Mouse (Mus musculus): ENCODE data around the gene Epb41. TPM values are rescaled to one million over a fixed set of nuclear protein-coding genes. Genes with fewer than 3 reads are reported as not detected.

The Epb41 gene
- polyA plus RNA-seq, 1 experiment from 2014 or later = 147 TPM

DNA sequence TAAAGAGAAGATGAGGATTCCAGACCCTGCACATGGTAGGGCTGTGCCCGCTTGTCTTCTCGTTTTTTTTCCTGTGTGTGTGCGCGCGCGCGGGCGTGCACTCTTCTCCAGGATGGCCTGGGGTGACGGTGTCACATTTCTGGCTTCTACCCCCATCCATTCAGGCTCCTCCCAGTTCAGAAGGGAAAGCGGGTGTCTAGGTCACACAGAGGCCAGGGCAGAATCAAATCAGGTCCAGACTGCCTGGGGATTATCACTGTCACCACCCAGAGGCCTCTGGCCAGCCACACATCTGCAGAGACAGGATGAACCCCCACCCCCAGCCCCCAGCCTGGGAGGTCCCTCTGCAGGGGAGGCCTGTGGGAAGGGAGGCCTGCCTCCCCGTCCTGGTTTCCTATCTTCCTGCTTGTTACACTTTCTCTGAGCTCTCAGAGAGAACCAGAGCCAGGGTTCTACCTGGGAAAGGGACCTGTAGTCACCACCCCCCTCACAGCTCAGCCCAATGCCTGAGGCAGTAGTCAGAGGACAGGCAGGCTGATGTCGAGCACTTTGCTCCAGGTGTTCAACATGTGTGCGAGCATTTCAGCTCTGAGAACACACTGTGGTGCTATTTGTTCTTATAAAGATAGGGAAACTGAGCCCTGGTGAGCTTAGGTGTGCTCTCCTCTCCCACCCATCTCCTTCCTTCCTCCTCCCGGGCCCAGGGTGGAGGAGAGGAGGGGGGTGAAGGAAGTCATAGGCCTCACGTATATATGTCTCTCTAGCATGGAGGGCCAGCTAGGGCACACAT is 156.2 kb downstream of the Epb41 start:
- peak overlapping the region; percentile 71 for H3K4me2 ChIP-seq

GRCm38 (mm10) chr4:131918026-131918533 is 157.0 kb downstream of the Epb41 start:
- H3K9me3 ChIP-seq (replicated peaks) = no peaks in the 10 kb centered on the region
- H3K4me3 ChIP-seq (replicated peaks) = no peak overlapping the region
- ATAC-seq (ENCODE audit: low read depth) (no peak), DNase-seq (no peak)
- no peak overlapping the region for H3K4me2 ChIP-seq
- 67% methylated on average over 7 of the region's 7 CpGs for WGBS (ENCODE audit: insufficient replicate concordance)
- H3K27me3 ChIP-seq = peaks cover 100% of the 10 kb centered on the region
- H3K27ac ChIP-seq = no peak overlapping the region
- peaks cover 16% of the 10 kb centered on the region for H3K36me3 ChIP-seq
- peaks cover 70% of the 10 kb centered on the region for H3K4me1 ChIP-seq (replicated peaks)
- H3K9ac ChIP-seq = no peak overlapping the region

More for the DNA sequence above, 156.2 kb downstream of the Epb41 start:
- Histone ChIP-seq H3K9ac (no peak overlapping the region), H3K36me3 (peaks cover 24% of the 10 kb centered on the region), H3K27ac (no peak overlapping the region), H3K4me3 (replicated peaks) (no peak overlapping the region), H3K27me3 (peaks cover 100% of the 10 kb centered on the region), H3K4me1 (replicated peaks) (peaks cover 70% of the 10 kb centered on the region), H3K9me3 (replicated peaks) (no peaks in the 10 kb centered on the region)
- ATAC-seq (ENCODE audit: low read depth) (0 out of 2 replicates have a peak, but pooled peaks have one; percentile 16), DNase-seq (no peak)
- WGBS (ENCODE audit: insufficient replicate concordance) = 15% methylated on average over 15 of the region's 15 CpGs

GRCm38 (mm10) chr4:131917010-131917555 is 158.0 kb downstream of the Epb41 start:
- Histone ChIP-seq H3K9me3 (replicated peaks) (no peaks in the 10 kb centered on the region), H3K4me2 (no peak overlapping the region), H3K4me1 (replicated peaks) (peaks cover 63% of the 10 kb centered on the region), H3K36me3 (peaks cover 6% of the 10 kb centered on the region), H3K27me3 (peaks cover 100% of the 10 kb centered on the region), H3K27ac (no peak overlapping the region), H3K9ac (no peak overlapping the region), H3K4me3 (replicated peaks) (no peak overlapping the region)
- WGBS (ENCODE audit: insufficient replicate concordance) = 55% methylated on average over 10 of the region's 10 CpGs
- DNase-seq (no peak), ATAC-seq (ENCODE audit: low read depth) (no peak)

GRCm38 (mm10) chr4:131916425-131916824 is 158.7 kb downstream of the Epb41 start:
- peak overlapping the region; percentile 19; the same call in 1 of the 2 replicates for H3K4me2 ChIP-seq
- no peak overlapping the region for H3K9ac ChIP-seq
- peak; percentile 27 for ATAC-seq (ENCODE audit: low read depth)
- peaks cover 57% of the 10 kb centered on the region for H3K4me1 ChIP-seq (replicated peaks)
- WGBS (ENCODE audit: insufficient replicate concordance) = 4% methylated on average over 15 of the region's 15 CpGs
- H3K4me3 ChIP-seq (replicated peaks) = no peak overlapping the region; the same call in 1 of the 2 replicates
- H3K27me3 ChIP-seq = peaks cover 100% of the 10 kb centered on the region
- peak; percentile 61 for DNase-seq
- peaks cover 5% of the 10 kb centered on the region; the same call in 1 of the 2 replicates for H3K36me3 ChIP-seq
- H3K9me3 ChIP-seq (replicated peaks) = no peaks in the 10 kb centered on the region
- H3K27ac ChIP-seq = no peak overlapping the region

GRCm38 (mm10) chr4:131915821-131916328 is 159.2 kb downstream of the Epb41 start:
- H3K27ac ChIP-seq = no peak overlapping the region
- peaks cover 99% of the 10 kb centered on the region for H3K27me3 ChIP-seq
- WGBS (ENCODE audit: insufficient replicate concordance) = 36% methylated on average over 13 of the region's 13 CpGs
- H3K4me1 ChIP-seq (replicated peaks) = peaks cover 54% of the 10 kb centered on the region
- ATAC-seq (ENCODE audit: low read depth) (peak; percentile 16; the same call in 1 of the 2 replicates), DNase-seq (no peak)
- H3K4me3 ChIP-seq (replicated peaks) = 0 out of 2 replicates have a peak overlapping the region, but pooled peaks have one; percentile 6
- peak overlapping the region; percentile 19; the same call in 1 of the 2 replicates for H3K4me2 ChIP-seq
- peaks cover 3% of the 10 kb centered on the region; the same call in 1 of the 2 replicates for H3K36me3 ChIP-seq
- no peak overlapping the region for H3K9ac ChIP-seq
- H3K9me3 ChIP-seq (replicated peaks) = no peaks in the 10 kb centered on the region

DNA sequence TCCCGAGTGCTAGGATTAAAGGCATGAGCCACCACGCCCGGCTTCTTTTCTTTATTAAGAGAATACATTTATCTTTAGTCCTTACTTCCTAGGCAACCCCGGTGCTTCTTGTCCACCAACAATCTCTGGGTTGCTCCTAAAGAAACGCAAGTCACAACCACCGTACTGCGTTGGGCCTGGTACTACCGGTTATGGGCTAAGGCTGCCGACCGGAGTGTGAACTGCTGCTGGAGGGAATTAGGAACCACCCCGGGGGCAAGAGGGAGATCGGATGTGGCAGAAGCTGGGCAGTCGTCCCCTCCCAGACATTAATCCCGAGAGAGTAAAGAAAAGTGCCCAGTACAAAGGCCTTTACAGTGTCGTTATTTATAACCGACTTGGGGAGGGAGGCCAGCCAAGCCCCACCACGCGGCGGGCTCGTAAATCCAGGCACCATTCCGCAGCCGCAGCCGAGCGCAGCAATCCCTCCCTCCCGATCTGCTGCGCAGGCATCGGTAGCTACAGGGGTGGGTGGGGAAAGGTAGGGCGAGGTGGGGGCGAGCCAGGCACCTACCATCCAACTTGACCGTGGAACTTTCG is 160.1 kb downstream of the Epb41 start:
- Histone ChIP-seq H3K27ac (no peak overlapping the region), H3K4me2 (peak overlapping the region; percentile 45), H3K27me3 (peaks cover 98% of the 10 kb centered on the region), H3K36me3 (no peaks in the 10 kb centered on the region), H3K9me3 (replicated peaks) (no peaks in the 10 kb centered on the region), H3K4me3 (replicated peaks) (peak overlapping the region; percentile 6; the same call in 1 of the 2 replicates), H3K4me1 (replicated peaks) (peaks cover 52% of the 10 kb centered on the region), H3K9ac (no peak overlapping the region)
- 5% methylated on average over 31 of the region's 31 CpGs for WGBS (ENCODE audit: insufficient replicate concordance)
- DNase-seq (no peak), ATAC-seq (ENCODE audit: low read depth) (no peak)

DNA sequence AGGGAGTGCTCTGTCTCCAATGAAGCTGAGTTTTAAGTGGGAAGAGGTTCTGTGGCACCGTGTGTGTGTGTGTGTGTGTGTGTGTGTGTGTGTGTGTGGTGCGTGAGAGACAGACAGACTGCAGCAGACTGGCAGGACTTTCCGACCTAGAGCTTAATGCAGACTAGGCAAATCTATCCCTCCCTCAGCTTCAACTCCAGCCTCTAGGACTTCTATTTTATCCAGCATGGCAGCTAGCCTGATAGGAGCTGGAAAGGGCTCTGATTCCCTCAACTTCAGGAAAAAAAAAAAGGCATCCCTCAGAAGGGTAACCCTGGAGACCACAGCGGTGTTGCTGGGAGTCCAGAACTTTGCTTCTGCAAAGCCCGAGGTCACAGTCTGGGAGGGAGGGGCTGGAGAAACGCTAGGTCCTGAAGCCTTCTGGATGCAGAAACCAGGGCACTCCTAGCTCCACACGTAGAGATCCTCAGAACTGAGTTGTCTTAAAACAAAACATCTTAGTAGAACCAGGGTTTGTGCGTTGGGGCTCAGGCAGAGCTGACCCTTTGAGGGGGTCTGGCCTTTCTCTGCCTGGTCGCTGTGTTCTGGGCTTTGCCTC is 161.0 kb downstream of the Epb41 start:
- DNase-seq (no peak), ATAC-seq (ENCODE audit: low read depth) (no peak)
- H3K4me3 ChIP-seq (replicated peaks) = no peak overlapping the region
- 17% methylated on average over 9 of the region's 9 CpGs for WGBS (ENCODE audit: insufficient replicate concordance)
- no peak overlapping the region for H3K9ac ChIP-seq
- H3K4me1 ChIP-seq (replicated peaks) = peaks cover 44% of the 10 kb centered on the region
- no peak overlapping the region for H3K4me2 ChIP-seq
- H3K9me3 ChIP-seq (replicated peaks) = no peaks in the 10 kb centered on the region
- no peaks in the 10 kb centered on the region for H3K36me3 ChIP-seq
- no peak overlapping the region for H3K27ac ChIP-seq
- H3K27me3 ChIP-seq = peaks cover 94% of the 10 kb centered on the region

GRCm38 (mm10) chr4:131913526-131913925 is 161.6 kb downstream of the Epb41 start:
- WGBS (ENCODE audit: insufficient replicate concordance) = 40% methylated on average over 10 of the region's 10 CpGs
- H3K4me3 ChIP-seq (replicated peaks) = no peak overlapping the region
- H3K27me3 ChIP-seq = peaks cover 88% of the 10 kb centered on the region
- H3K9me3 ChIP-seq (replicated peaks) = no peaks in the 10 kb centered on the region
- no peaks in the 10 kb centered on the region for H3K36me3 ChIP-seq
- DNase-seq = no peak
- no peak overlapping the region for H3K4me2 ChIP-seq
- no peak for ATAC-seq (ENCODE audit: low read depth)
- no peak overlapping the region for H3K9ac ChIP-seq
- no peak overlapping the region for H3K27ac ChIP-seq
- peaks cover 38% of the 10 kb centered on the region for H3K4me1 ChIP-seq (replicated peaks)

- DNase-seq (no peak), ATAC-seq (ENCODE audit: low read depth) (no peak)
- 32% methylated on average over 5 of the region's 5 CpGs for WGBS (ENCODE audit: insufficient replicate concordance)
- no peak overlapping the region for H3K4me3 ChIP-seq (replicated peaks)
- H3K27me3 ChIP-seq = peaks cover 68% of the 10 kb centered on the region
- 0 out of 2 replicates have a peak, but pooled peaks cover 3% of the 10 kb centered on the region for H3K36me3 ChIP-seq
- no peaks in the 10 kb centered on the region; the same call in 1 of the 2 replicates for H3K9me3 ChIP-seq (replicated peaks)
- H3K27ac ChIP-seq = no peak overlapping the region
- H3K4me2 ChIP-seq = no peak overlapping the region
- H3K9ac ChIP-seq = no peak overlapping the region
- peaks cover 28% of the 10 kb centered on the region for H3K4me1 ChIP-seq (replicated peaks)
Observed at GRCm38 (mm10) chr4:131911521-131911920, 163.6 kb downstream of the Epb41 start.

GRCm38 (mm10) chr4:131910237-131910994 is 164.7 kb downstream of the Epb41 start:
- Histone ChIP-seq H3K27me3 (peaks cover 57% of the 10 kb centered on the region), H3K27ac (no peak overlapping the region), H3K9me3 (replicated peaks) (no peaks in the 10 kb centered on the region; the same call in 1 of the 2 replicates), H3K9ac (no peak overlapping the region), H3K4me2 (peak overlapping the region; percentile 33), H3K4me1 (replicated peaks) (peaks cover 17% of the 10 kb centered on the region), H3K4me3 (replicated peaks) (no peak overlapping the region), H3K36me3 (peaks cover 7% of the 10 kb centered on the region)
- ATAC-seq (ENCODE audit: low read depth) (no peak), DNase-seq (no peak)
- 15% methylated on average over 18 of the region's 21 CpGs for WGBS (ENCODE audit: insufficient replicate concordance)

All from liver, embryonic 13.5 days (tissue).